Mouse (Mus musculus): ENCODE results near the gene Chd2. TPM values are rescaled to one million over a fixed set of nuclear protein-coding genes. Genes with fewer than 3 reads are reported as not detected.

The Chd2 gene
- total RNA-seq, 1 experiment = 46.6 TPM

- no peak for TF ChIP-seq MAFK (IDR thresholded peaks at IDR 0.05; ENCODE audit: insufficient read depth, low read depth, low read length)
- TF ChIP-seq HCFC1 (IDR thresholded peaks at IDR 0.05; ENCODE audit: borderline replicate concordance, insufficient read depth, low read length) = no peak
- H3K4me1 ChIP-seq (ENCODE audit: control insufficient read depth in 2 of 2, insufficient read depth in 2 of 2, low read length in 2 of 2, poor library complexity in 1 of 2) = no peaks in the 10 kb centered on the region; a peak in 1 of 4 replicates
- no peak overlapping the region for H3K4me3 ChIP-seq (ENCODE audit: insufficient read depth in 1 of 2, low read depth in 1 of 2, low read length in 2 of 2, poor library complexity in 1 of 2, severe bottlenecking in 1 of 2)
- H3K9ac ChIP-seq (ENCODE audit: insufficient read depth, low read depth, low read length, poor library complexity, severe bottlenecking) = no peak overlapping the region
- DNase-seq (ENCODE audit: low read depth, low spot score) = no peak
- H3K36me3 ChIP-seq (ENCODE audit: control insufficient read depth, insufficient read depth, low read length, poor library complexity, severe bottlenecking) = peaks cover 45% of the 10 kb centered on the region
- H3K9me3 ChIP-seq (ENCODE audit: control insufficient read depth, insufficient read depth, low read depth, low read length) = no peaks in the 10 kb centered on the region
- in situ Hi-C loops (cut with MboI; ENCODE audit: low sequenced_read_pairs in 2 of 2, unreplicated experiment in 2 of 2) = no loop called here
- H3K27ac ChIP-seq (ENCODE audit: insufficient read depth, low read depth, low read length, poor library complexity, severe bottlenecking) = no peak overlapping the region
These were observed 62.1 kb downstream of the Chd2 start for GRCm38 (mm10) chr7:73479506-73479905.

GRCm38 (mm10) chr7:73478157-73479058 lies 63.2 kb downstream of the Chd2 start:
- Histone ChIP-seq H3K9me3 (ENCODE audit: control insufficient read depth, insufficient read depth, low read depth, low read length) (no peaks in the 10 kb centered on the region), H3K27ac (ENCODE audit: insufficient read depth, low read depth, low read length, poor library complexity, severe bottlenecking) (no peak overlapping the region), H3K4me3 (ENCODE audit: insufficient read depth in 1 of 2, low read depth in 1 of 2, low read length in 2 of 2, poor library complexity in 1 of 2, severe bottlenecking in 1 of 2) (no peak overlapping the region), H3K9ac (ENCODE audit: insufficient read depth, low read depth, low read length, poor library complexity, severe bottlenecking) (no peak overlapping the region), H3K4me1 (ENCODE audit: control insufficient read depth in 2 of 2, insufficient read depth in 2 of 2, low read length in 2 of 2, poor library complexity in 1 of 2) (no peaks in the 10 kb centered on the region; a peak in 1 of 4 replicates), H3K36me3 (ENCODE audit: control insufficient read depth, insufficient read depth, low read length, poor library complexity, severe bottlenecking) (peaks cover 49% of the 10 kb centered on the region)
- DNase-seq (ENCODE audit: low read depth, low spot score) = no peak
- in situ Hi-C loops (cut with MboI; ENCODE audit: low sequenced_read_pairs in 2 of 2, unreplicated experiment in 2 of 2) = no loop called here
- TF ChIP-seq ZC3H11A (IDR thresholded peaks at IDR 0.05; ENCODE audit: borderline replicate concordance, low read depth, low read length) (no peak), MAFK (IDR thresholded peaks at IDR 0.05; ENCODE audit: insufficient read depth, low read depth, low read length) (no peak)

- Histone ChIP-seq H3K9me3 (ENCODE audit: control insufficient read depth, insufficient read depth, low read depth, low read length) (no peaks in the 10 kb centered on the region), H3K36me3 (ENCODE audit: control insufficient read depth, insufficient read depth, low read length, poor library complexity, severe bottlenecking) (peaks cover 51% of the 10 kb centered on the region), H3K4me1 (ENCODE audit: control insufficient read depth in 2 of 2, insufficient read depth in 2 of 2, low read length in 2 of 2, poor library complexity in 1 of 2) (no peaks in the 10 kb centered on the region), H3K4me3 (ENCODE audit: insufficient read depth in 1 of 2, low read depth in 1 of 2, low read length in 2 of 2, poor library complexity in 1 of 2, severe bottlenecking in 1 of 2) (no peak overlapping the region), H3K27ac (ENCODE audit: insufficient read depth, low read depth, low read length, poor library complexity, severe bottlenecking) (no peak overlapping the region), H3K9ac (ENCODE audit: insufficient read depth, low read depth, low read length, poor library complexity, severe bottlenecking) (no peak overlapping the region)
- in situ Hi-C loops (cut with MboI; ENCODE audit: low sequenced_read_pairs in 2 of 2, unreplicated experiment in 2 of 2) = no loop called here
- TF ChIP-seq ZNF384 (IDR thresholded peaks at IDR 0.05; ENCODE audit: low read depth, low read length) (no peak), ZC3H11A (IDR thresholded peaks at IDR 0.05; ENCODE audit: borderline replicate concordance, low read depth, low read length) (no peak), HCFC1 (IDR thresholded peaks at IDR 0.05; ENCODE audit: borderline replicate concordance, insufficient read depth, low read length) (no peak), CHD2 (IDR thresholded peaks at IDR 0.05; ENCODE audit: low read depth, low read length) (no peak)
- DNase-seq (ENCODE audit: low read depth, low spot score) = no peak
These were observed 73.9 kb downstream of the Chd2 start for GRCm38 (mm10) chr7:73467741-73468140.

DNA sequence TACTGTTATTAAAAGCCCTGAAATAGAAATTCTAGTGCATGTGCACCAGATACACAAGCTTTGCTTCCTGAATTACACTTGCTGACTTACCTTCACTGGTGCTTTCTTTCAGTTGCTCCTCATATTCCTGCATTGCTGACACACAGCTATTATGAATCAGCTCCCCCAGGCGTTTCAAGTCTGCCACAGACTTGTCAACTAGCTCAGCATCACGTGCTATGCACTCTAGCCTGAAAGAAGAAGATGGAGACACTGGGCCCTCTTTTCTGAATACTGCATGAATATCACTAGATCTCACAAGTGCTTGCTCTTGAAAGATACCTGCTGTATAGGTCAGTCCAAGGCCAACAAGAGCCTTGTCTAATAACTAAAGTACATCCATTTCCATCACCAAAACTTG lies 78.1 kb downstream of the Chd2 start:
- TF ChIP-seq ZC3H11A (IDR thresholded peaks at IDR 0.05; ENCODE audit: borderline replicate concordance, low read depth, low read length) = no peak
- no peak for TF ChIP-seq HCFC1 (IDR thresholded peaks at IDR 0.05; ENCODE audit: borderline replicate concordance, insufficient read depth, low read length)
- no peak for TF ChIP-seq ZNF384 (IDR thresholded peaks at IDR 0.05; ENCODE audit: low read depth, low read length)
- no peak for TF ChIP-seq CHD2 (IDR thresholded peaks at IDR 0.05; ENCODE audit: low read depth, low read length)
- TF ChIP-seq MAFK (IDR thresholded peaks at IDR 0.05; ENCODE audit: insufficient read depth, low read depth, low read length) = no peak
- Histone ChIP-seq H3K4me1 (ENCODE audit: control insufficient read depth in 2 of 2, insufficient read depth in 2 of 2, low read length in 2 of 2, poor library complexity in 1 of 2) (no peaks in the 10 kb centered on the region), H3K36me3 (ENCODE audit: control insufficient read depth, insufficient read depth, low read length, poor library complexity, severe bottlenecking) (peaks cover 47% of the 10 kb centered on the region), H3K9me3 (ENCODE audit: control insufficient read depth, insufficient read depth, low read depth, low read length) (no peaks in the 10 kb centered on the region), H3K27ac (ENCODE audit: insufficient read depth, low read depth, low read length, poor library complexity, severe bottlenecking) (no peak overlapping the region), H3K4me3 (ENCODE audit: insufficient read depth in 1 of 2, low read depth in 1 of 2, low read length in 2 of 2, poor library complexity in 1 of 2, severe bottlenecking in 1 of 2) (no peak overlapping the region), H3K9ac (ENCODE audit: insufficient read depth, low read depth, low read length, poor library complexity, severe bottlenecking) (no peak overlapping the region)
- DNase-seq (ENCODE audit: low read depth, low spot score) = no peak
- in situ Hi-C loops (cut with MboI; ENCODE audit: low sequenced_read_pairs in 2 of 2, unreplicated experiment in 2 of 2) = no loop called here

- in situ Hi-C loops (cut with MboI; ENCODE audit: low sequenced_read_pairs in 2 of 2, unreplicated experiment in 2 of 2) = no loop called here
- TF ChIP-seq MAFK (IDR thresholded peaks at IDR 0.05; ENCODE audit: insufficient read depth, low read depth, low read length) (no peak), HCFC1 (IDR thresholded peaks at IDR 0.05; ENCODE audit: borderline replicate concordance, insufficient read depth, low read length) (no peak), CHD2 (IDR thresholded peaks at IDR 0.05; ENCODE audit: low read depth, low read length) (no peak), ZC3H11A (IDR thresholded peaks at IDR 0.05; ENCODE audit: borderline replicate concordance, low read depth, low read length) (no peak), ZNF384 (IDR thresholded peaks at IDR 0.05; ENCODE audit: low read depth, low read length) (no peak)
- Histone ChIP-seq H3K4me1 (ENCODE audit: control insufficient read depth in 2 of 2, insufficient read depth in 2 of 2, low read length in 2 of 2, poor library complexity in 1 of 2) (no peaks in the 10 kb centered on the region), H3K36me3 (ENCODE audit: control insufficient read depth, insufficient read depth, low read length, poor library complexity, severe bottlenecking) (peaks cover 47% of the 10 kb centered on the region), H3K27ac (ENCODE audit: insufficient read depth, low read depth, low read length, poor library complexity, severe bottlenecking) (no peak overlapping the region), H3K9me3 (ENCODE audit: control insufficient read depth, insufficient read depth, low read depth, low read length) (no peaks in the 10 kb centered on the region), H3K4me3 (ENCODE audit: insufficient read depth in 1 of 2, low read depth in 1 of 2, low read length in 2 of 2, poor library complexity in 1 of 2, severe bottlenecking in 1 of 2) (no peak overlapping the region), H3K9ac (ENCODE audit: insufficient read depth, low read depth, low read length, poor library complexity, severe bottlenecking) (no peak overlapping the region)
- DNase-seq (ENCODE audit: low read depth, low spot score) = no peak
These were observed 87.5 kb downstream of the Chd2 start for GRCm38 (mm10) chr7:73454113-73454512.
